Mouse (Mus musculus) liver, embryonic 12.5 days (tissue): ENCODE measurements around the gene Taar3. TPM values are rescaled to one million over a fixed set of nuclear protein-coding genes. Genes with fewer than 3 reads are reported as not detected.

Experiments
- ATAC-seq: fragments of 200-750 bp; cut with Nextera tagmentation; 2 replicates; pipeline ENCODE4 v1.8.0; 2017; ENCODE audit warnings: moderate number of reproducible peaks, mild to moderate bottlenecking, moderate library complexity
- H3K27ac ChIP-seq: fragments of 300-500 bp; sonication (generic); 2 replicates; pipeline ENCODE4 v1.5.1; 2016; ENCODE audit warnings: mild to moderate bottlenecking
- H3K27me3 ChIP-seq: fragments of 300-500 bp; sonication (generic); replicated peaks from 2 replicates; pipeline ENCODE4 v1.6.1; 2016; ENCODE audit warnings: mild to moderate bottlenecking, moderate library complexity
- H3K36me3 ChIP-seq: fragments of 300-500 bp; sonication (generic); 2 replicates; pipeline ENCODE4 v1.6.1; 2016; ENCODE audit warnings: mild to moderate bottlenecking, moderate library complexity
- H3K4me1 ChIP-seq: fragments of 300-500 bp; sonication (generic); 2 replicates; pipeline ENCODE4 v1.6.1; 2016
- H3K4me2 ChIP-seq: fragments of 300-500 bp; sonication (generic); 2 replicates; pipeline ENCODE4 v1.6.1; 2016; ENCODE audit warnings: mild to moderate bottlenecking, moderate library complexity
- H3K4me3 ChIP-seq: fragments of 300-500 bp; sonication (generic); 2 replicates; pipeline ENCODE4 v1.5.1; 2016; ENCODE audit warnings: mild to moderate bottlenecking, moderate library complexity
- H3K9ac ChIP-seq: fragments of 300-500 bp; sonication (generic); 2 replicates; pipeline ENCODE4 v1.6.1; 2016; ENCODE audit warnings: mild to moderate bottlenecking, moderate library complexity
- H3K9me3 ChIP-seq: fragments of 300-500 bp; sonication (generic); replicated peaks from 2 replicates; pipeline ENCODE4 v1.6.1; 2016; ENCODE audit warnings: mild to moderate bottlenecking, moderate library complexity
- WGBS: fragments of 180-500 bp; shearing (Covaris S2); methylation state at CpG from one replicate; pipeline ENCODE4 v1.1.7; 2016; ENCODE audit not compliant: insufficient replicate concordance; 5-methylcytosine and 5-hydroxymethylcytosine counted together
- polyA plus RNA-seq: library from polyadenylated mRNA; unstranded; fragments of >200 nt; fragmentation: Nextera tagmentation; extraction: Ambion mirVana; gene quantifications from 2 replicates; pipeline ENCODE4 v1.2.1, GENCODE M21; 2016

The Taar3 gene
- not detected in 2 replicates for polyA plus RNA-seq

DNA sequence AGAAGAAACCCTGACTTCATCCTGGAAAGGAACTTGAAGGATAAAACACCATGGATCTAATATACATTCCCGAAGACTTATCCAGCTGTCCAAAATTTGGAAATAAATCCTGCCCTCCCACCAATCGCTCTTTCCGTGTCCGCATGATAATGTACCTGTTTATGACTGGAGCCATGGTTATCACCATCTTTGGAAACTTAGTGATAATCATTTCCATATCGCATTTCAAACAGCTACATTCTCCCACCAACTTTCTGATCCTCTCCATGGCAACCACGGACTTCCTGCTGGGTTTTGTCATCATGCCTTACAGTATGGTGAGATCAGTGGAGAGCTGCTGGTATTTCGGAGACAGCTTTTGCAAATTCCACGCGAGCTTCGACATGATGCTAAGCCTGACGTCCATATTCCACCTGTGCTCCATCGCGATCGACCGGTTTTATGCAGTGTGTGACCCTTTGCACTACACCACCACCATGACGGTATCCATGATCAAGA lies at the start of gene Taar3:
Taar3 (plus strand) TSS at position 51 of the 498 bp plus-strand sequence.
- no peaks in the 10 kb centered on the region for H3K9me3 ChIP-seq

DNA sequence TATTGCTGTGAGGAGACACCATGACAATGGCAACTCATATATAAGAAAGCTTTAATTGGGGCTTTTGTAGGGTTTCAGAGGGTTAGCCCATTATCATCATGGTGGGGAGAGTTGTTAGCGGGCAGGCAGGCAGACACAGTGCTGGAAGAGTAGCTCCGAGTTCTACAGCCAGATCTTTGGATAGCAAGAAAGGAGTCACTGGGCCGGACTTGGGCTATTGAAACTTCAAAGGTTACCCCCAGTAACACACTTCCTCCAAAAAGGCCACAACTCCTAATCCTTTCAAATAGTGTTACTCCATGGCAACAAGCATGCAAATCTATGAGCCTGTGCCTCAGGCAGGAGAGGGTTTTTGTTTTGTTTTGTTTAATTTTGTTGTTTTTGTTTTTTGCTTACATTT lies 48.2 kb upstream of the Taar3 start:
- Histone ChIP-seq H3K4me3 (no peak overlapping the region), H3K9ac (no peak overlapping the region), H3K27ac (no peak overlapping the region), H3K4me1 (no peaks in the 10 kb centered on the region), H3K36me3 (no peaks in the 10 kb centered on the region), H3K9me3 (no peaks in the 10 kb centered on the region), H3K27me3 (no peaks in the 10 kb centered on the region), H3K4me2 (no peak overlapping the region)
- 73% methylated on average over 3 of the region's 3 CpGs for WGBS
- no peak for ATAC-seq

More for the DNA sequence above, at the start of gene Taar3:
- no peak within 1 kb of the TSS for H3K9ac ChIP-seq
- H3K4me3 ChIP-seq = no peak within 1 kb of the TSS
- H3K4me2 ChIP-seq = no peak within 1 kb of the TSS
- no peaks in the 10 kb centered on the region for H3K36me3 ChIP-seq
- H3K27me3 ChIP-seq = no peaks in the 10 kb centered on the region
- H3K27ac ChIP-seq = no peak within 1 kb of the TSS
- ATAC-seq = no peak
- H3K4me1 ChIP-seq = no peaks in the 10 kb centered on the region
- WGBS = 78% methylated on average over 16 of the region's 16 CpGs

DNA sequence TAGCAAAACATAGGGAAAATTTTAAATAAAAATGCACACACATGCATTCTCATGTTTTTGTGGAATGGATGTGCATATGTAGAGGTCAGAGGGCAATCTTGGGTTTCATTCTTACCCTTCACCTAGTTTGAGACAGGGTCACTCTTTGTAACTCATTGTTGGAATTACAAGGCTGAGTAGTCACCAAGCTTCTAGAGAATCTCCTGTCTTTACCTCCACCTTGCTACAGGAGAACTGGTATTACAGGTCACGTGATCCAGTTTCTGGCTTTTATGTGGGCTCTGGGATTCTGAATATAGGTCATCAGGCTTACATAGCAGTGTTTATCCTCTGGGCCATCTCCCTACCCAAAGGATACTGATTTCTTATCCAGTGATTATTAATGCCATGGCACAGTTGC lies 43.7 kb upstream of the Taar3 start:
- no peak overlapping the region for H3K9ac ChIP-seq
- WGBS = 70% methylated on average over 1 of the region's 1 CpGs
- H3K4me2 ChIP-seq = no peak overlapping the region
- no peak overlapping the region for H3K27ac ChIP-seq
- H3K36me3 ChIP-seq = no peaks in the 10 kb centered on the region
- no peaks in the 10 kb centered on the region for H3K27me3 ChIP-seq
- no peak for ATAC-seq
- H3K9me3 ChIP-seq = no peaks in the 10 kb centered on the region
- H3K4me1 ChIP-seq = no peaks in the 10 kb centered on the region
- no peak overlapping the region for H3K4me3 ChIP-seq

DNA sequence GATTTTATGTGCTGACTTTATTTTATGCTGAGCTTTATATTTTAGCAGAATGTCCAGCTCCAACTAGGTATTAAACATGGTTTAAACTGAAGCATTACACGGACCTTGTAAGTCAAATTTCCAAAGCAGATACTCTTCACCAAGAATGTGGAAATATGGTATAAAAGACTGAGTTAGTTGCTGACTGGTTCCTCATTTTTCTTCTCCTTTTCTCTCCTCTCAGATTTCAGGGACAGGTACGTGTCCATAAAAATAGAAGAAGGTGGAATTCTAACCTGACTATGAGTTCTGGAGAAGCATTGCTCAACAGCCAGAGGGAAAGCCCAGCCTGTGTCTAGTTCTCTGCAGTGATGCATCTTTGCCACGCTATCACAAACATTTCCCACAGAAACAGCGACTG lies 29.3 kb upstream of the Taar3 start, which contains the start of gene Taar1:
Taar1 (plus strand) TSS at position 301 of the 400 bp plus-strand sequence.
- Histone ChIP-seq H3K4me1 (no peaks in the 10 kb centered on the region), H3K9ac (no peak within 1 kb of the TSS), H3K27me3 (no peaks in the 10 kb centered on the region), H3K4me3 (no peak within 1 kb of the TSS), H3K4me2 (no peak within 1 kb of the TSS), H3K36me3 (no peaks in the 10 kb centered on the region), H3K9me3 (no peaks in the 10 kb centered on the region), H3K27ac (no peak within 1 kb of the TSS)
- 66% methylated on average over 4 of the region's 4 CpGs for WGBS
- no peak for ATAC-seq

DNA sequence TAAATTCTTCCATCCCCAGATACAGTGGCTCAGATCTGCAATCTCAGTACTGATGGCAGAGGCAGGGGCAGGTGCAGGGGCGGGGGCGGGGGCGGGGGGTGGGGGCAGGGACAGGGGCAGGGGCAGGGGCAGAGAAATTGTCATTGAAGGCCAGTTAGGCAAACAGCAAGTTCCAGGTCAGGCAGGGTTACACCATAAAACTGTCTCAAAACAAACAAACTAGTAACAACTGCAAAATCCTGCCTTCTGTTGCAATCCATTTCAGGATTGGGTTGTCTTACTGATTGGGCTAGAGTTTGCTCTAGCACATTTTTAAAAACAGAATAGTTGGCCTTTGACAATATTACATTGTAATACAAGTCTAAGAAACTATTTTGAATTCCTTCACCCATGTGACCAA lies 26.9 kb upstream of the Taar3 start:
- no peak overlapping the region for H3K4me2 ChIP-seq
- no peak overlapping the region for H3K27ac ChIP-seq
- H3K4me3 ChIP-seq = no peak overlapping the region
- ATAC-seq = 0 out of 2 replicates have a peak, but pooled peaks have one; percentile 47
- H3K9me3 ChIP-seq = no peaks in the 10 kb centered on the region
- H3K9ac ChIP-seq = no peak overlapping the region
- no peaks in the 10 kb centered on the region for H3K36me3 ChIP-seq
- WGBS = 64% methylated on average over 3 of the region's 3 CpGs
- no peaks in the 10 kb centered on the region for H3K27me3 ChIP-seq
- H3K4me1 ChIP-seq = no peaks in the 10 kb centered on the region

DNA sequence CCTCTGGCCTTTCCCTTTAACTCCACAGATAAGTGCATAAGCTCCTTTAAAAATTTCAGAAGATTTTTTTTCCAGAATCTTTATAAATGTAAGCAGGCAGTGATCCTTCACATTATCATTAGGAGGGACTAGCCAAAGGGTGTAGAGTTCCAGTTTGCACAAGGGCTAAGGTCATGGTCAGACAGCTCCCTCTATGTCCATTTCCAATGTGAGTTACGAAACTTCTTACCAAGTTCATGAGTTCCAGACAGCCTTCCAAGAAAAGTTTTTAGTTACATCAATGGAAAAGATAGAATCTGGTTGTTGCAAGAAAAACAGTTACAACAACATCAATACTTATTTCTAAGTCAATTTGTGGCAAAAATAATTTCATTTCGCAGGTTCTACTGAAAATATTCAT lies 25.4 kb upstream of the Taar3 start:
- H3K4me2 ChIP-seq = no peak overlapping the region
- H3K27me3 ChIP-seq = no peaks in the 10 kb centered on the region
- H3K4me1 ChIP-seq = no peaks in the 10 kb centered on the region
- H3K36me3 ChIP-seq = no peaks in the 10 kb centered on the region
- no peak overlapping the region for H3K9ac ChIP-seq
- H3K9me3 ChIP-seq = no peaks in the 10 kb centered on the region
- no peak for ATAC-seq
- WGBS = 42% methylated on average over 2 of the region's 2 CpGs
- no peak overlapping the region for H3K4me3 ChIP-seq
- H3K27ac ChIP-seq = no peak overlapping the region

DNA sequence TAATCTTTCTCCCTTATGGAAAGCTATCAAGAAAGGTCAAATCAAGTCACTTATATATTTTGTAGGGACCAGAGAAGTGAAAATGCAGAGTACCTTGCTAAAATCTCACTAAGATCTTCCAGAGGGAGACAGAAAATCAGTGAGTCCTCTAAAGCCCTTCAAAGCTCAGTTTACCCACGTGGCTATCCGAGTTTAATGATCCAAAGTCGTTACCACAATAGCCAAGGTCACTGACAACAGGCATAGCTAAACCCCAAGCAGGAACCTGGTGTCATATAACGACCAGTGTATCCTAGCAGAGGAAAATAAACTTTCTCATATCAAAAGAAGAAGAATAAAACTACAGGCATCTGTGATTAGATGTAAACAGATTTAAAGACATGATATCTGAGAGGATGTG lies 11.7 kb upstream of the Taar3 start:
- no peaks in the 10 kb centered on the region for H3K27me3 ChIP-seq
- H3K27ac ChIP-seq = no peak overlapping the region
- ATAC-seq = no peak
- no peaks in the 10 kb centered on the region for H3K9me3 ChIP-seq
- no peak overlapping the region for H3K4me2 ChIP-seq
- 34% methylated on average over 4 of the region's 4 CpGs for WGBS
- H3K36me3 ChIP-seq = no peaks in the 10 kb centered on the region
- no peaks in the 10 kb centered on the region for H3K4me1 ChIP-seq
- H3K9ac ChIP-seq = no peak overlapping the region
- no peak overlapping the region for H3K4me3 ChIP-seq

DNA sequence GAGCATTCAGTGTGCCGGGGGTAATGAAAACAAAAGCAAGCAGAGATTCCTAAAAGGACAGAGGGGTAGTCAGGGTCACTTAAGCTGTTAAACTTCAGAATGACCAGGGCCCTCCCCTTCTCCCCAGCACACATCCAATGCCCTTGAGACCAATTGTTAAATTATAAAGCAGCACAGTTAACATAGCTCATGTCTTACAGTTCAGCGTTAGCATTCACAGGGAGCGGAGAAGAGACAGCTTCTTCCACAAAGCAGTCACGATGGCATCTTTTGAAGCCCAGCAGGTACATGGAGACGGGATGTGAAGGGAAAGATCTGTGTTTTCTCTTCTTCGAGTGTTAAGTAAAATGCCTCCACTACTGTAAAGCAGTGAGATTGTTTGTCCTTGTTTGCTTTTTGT lies 11.0 kb upstream of the Taar3 start, which contains the start of gene Taar2:
Taar2 (plus strand) TSS at position 261 of the 400 bp plus-strand sequence.
- ATAC-seq = no peak
- Histone ChIP-seq H3K4me3 (no peak within 1 kb of the TSS), H3K9ac (no peak within 1 kb of the TSS), H3K4me2 (no peak within 1 kb of the TSS), H3K9me3 (no peaks in the 10 kb centered on the region), H3K4me1 (no peaks in the 10 kb centered on the region), H3K36me3 (no peaks in the 10 kb centered on the region), H3K27me3 (no peaks in the 10 kb centered on the region), H3K27ac (no peak within 1 kb of the TSS)
- WGBS = 60% methylated on average over 6 of the region's 6 CpGs

DNA sequence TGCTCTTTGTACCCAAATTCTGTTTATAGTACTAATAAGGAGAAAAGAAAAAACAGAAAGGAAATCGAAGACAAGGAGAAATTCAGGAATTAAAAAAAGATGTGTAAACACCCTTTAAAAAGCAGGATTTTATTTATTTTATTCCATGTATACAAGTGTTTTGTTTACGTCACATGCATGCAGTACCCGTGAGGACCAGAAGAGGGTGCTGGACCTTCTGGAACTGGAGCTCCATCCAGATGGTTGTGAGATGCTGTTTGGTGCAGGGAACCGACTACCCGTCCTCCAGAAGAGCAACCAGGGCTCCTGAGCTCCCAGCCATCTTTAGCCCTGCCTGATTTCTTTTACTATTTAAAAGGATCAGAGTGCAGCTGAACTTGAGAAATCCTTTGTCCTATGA lies 6.9 kb upstream of the Taar3 start:
- WGBS = 51% methylated on average over 5 of the region's 5 CpGs
- H3K9ac ChIP-seq = no peak overlapping the region
- H3K4me3 ChIP-seq = no peak overlapping the region
- no peak overlapping the region for H3K4me2 ChIP-seq
- H3K27me3 ChIP-seq = no peaks in the 10 kb centered on the region
- no peaks in the 10 kb centered on the region for H3K9me3 ChIP-seq
- no peaks in the 10 kb centered on the region for H3K4me1 ChIP-seq
- no peak for ATAC-seq
- H3K27ac ChIP-seq = no peak overlapping the region
- no peaks in the 10 kb centered on the region for H3K36me3 ChIP-seq

DNA sequence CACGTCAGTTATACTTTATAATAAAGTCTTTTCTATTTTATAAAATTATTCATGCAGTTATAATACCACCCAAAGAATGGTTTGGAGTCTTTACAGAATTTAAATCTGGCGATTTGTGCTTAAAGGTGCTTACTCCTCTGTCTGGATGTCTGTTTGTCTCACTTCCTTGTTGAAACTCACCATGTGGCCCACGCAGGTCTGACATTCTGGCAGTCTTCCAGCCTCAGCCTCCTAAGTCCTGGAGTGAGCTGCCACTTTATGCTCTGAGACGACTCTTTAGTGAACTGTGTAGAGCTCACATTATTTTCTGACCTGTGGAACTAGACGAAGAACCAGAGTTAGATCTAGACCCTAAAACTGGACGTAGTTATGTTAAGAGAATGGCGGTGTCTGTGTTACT lies 1.3 kb upstream of the Taar3 start:
- no peak overlapping the region for H3K4me3 ChIP-seq
- 60% methylated on average over 7 of the region's 7 CpGs for WGBS

DNA sequence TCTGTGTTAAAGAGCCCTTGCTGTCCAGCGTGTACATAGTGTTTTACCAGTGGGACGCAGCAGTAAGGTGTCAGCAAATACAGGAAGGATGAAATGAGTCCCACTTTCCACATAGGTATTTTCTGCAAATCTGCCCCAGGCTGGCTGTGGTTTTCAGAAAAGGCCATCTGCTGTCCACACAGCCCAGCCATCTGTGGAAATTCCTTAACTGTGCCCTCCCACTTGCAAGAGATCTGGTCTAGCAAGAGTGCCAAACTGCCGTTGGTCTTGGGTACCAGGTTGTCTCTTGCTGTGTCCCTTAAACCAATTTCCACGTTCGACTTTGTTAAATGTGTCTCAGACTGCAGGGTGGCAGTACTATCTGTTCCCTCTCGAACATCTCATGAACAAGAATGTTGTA lies 2.4 kb downstream of the Taar3 start:
- WGBS = 64% methylated on average over 6 of the region's 6 CpGs
- H3K9ac ChIP-seq = no peak overlapping the region
- H3K36me3 ChIP-seq = no peaks in the 10 kb centered on the region
- no peaks in the 10 kb centered on the region for H3K27me3 ChIP-seq
- no peak overlapping the region for H3K27ac ChIP-seq
- H3K4me3 ChIP-seq = no peak overlapping the region
- H3K9me3 ChIP-seq = no peaks in the 10 kb centered on the region
- no peaks in the 10 kb centered on the region for H3K4me1 ChIP-seq
- ATAC-seq = no peak
- H3K4me2 ChIP-seq = no peak overlapping the region

More for the DNA sequence above, 1.3 kb upstream of the Taar3 start:
- Histone ChIP-seq H3K36me3 (no peaks in the 10 kb centered on the region), H3K4me1 (no peaks in the 10 kb centered on the region), H3K9me3 (no peaks in the 10 kb centered on the region), H3K9ac (no peak overlapping the region), H3K4me2 (no peak overlapping the region), H3K27me3 (no peaks in the 10 kb centered on the region), H3K27ac (no peak overlapping the region)
- no peak for ATAC-seq

DNA sequence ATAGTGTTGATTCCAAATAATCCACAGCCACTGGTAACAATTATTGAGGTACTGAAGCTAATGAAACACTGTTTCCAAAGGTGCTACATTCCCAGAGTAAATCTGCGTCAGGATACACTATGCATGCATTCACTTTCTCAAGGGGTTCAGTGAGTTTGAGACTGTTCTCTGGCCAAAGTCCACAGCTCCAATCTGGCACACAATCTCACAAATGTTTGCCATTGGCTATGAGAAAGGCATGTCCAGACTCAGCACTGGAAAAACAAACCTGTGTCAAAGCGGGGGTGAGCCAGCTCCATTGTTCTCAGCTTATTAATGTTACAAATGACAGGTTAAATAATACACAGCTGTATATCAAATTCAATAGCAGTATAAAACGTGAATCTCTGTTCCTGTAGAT lies 9.7 kb downstream of the Taar3 start:
- 50% methylated on average over 3 of the region's 3 CpGs for WGBS
- no peak overlapping the region for H3K4me2 ChIP-seq

DNA sequence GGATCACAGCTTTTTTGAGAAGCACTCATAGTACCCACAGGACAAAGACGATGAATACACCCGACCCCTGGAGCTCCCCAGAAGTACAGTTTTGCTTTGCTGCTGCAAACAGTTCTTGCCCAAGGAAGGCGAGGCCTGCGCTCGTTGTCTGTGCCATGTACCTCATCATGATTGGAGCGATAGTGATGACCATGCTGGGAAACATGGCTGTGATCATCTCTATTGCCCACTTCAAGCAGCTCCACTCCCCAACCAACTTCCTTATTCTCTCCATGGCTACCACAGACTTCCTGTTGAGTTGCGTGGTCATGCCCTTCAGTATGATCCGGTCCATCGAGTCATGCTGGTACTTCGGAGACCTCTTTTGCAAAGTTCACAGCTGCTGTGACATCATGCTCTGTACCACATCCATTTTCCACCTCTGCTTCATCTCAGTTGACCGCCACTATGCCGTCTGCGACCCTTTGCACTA lies 11.1 kb downstream of the Taar3 start, which contains the start of gene Taar4:
Taar4 (plus strand) TSS at position 51 of the 472 bp plus-strand sequence.
- no peak for ATAC-seq
- H3K9ac ChIP-seq = no peak within 1 kb of the TSS
- no peaks in the 10 kb centered on the region for H3K27me3 ChIP-seq
- 68% methylated on average over 13 of the region's 13 CpGs for WGBS
- H3K36me3 ChIP-seq = no peaks in the 10 kb centered on the region
- H3K27ac ChIP-seq = no peak within 1 kb of the TSS
- no peak within 1 kb of the TSS for H3K4me2 ChIP-seq
- H3K4me3 ChIP-seq = no peak within 1 kb of the TSS
- no peaks in the 10 kb centered on the region for H3K9me3 ChIP-seq
- H3K4me1 ChIP-seq = no peaks in the 10 kb centered on the region

More for the DNA sequence above, 9.7 kb downstream of the Taar3 start:
- no peak overlapping the region for H3K27ac ChIP-seq
- H3K9me3 ChIP-seq = no peaks in the 10 kb centered on the region
- no peak for ATAC-seq
- H3K27me3 ChIP-seq = no peaks in the 10 kb centered on the region
- H3K4me3 ChIP-seq = no peak overlapping the region
- H3K9ac ChIP-seq = no peak overlapping the region
- no peaks in the 10 kb centered on the region for H3K36me3 ChIP-seq
- H3K4me1 ChIP-seq = no peaks in the 10 kb centered on the region
